Mouse (Mus musculus): ENCODE results near the gene Sos1. TPM values are rescaled to one million over a fixed set of nuclear protein-coding genes. Genes with fewer than 3 reads are reported as not detected.

Gene Sos1
- 10.0 and 10.1 TPM in 2 replicates for polyA plus RNA-seq (2014; fragmentation: Nextera tagmentation; extraction: Ambion mirVana)

GRCm38 (mm10) chr17:80480031-80480854 lies at the start of gene Sos1:
TSS of gene Sos1 (minus strand) at chr17:80480453.
- Histone ChIP-seq H3K9ac (ENCODE audit: low read length) (peak within 1 kb of the TSS; percentile 96), H3K4me2 (ENCODE audit: low read depth) (peak within 1 kb of the TSS; percentile 75), H3K4me3 (ENCODE audit: low read depth, low read length) (peak within 1 kb of the TSS; percentile 98), H3K27ac (ENCODE audit: low read depth, low read length) (peak within 1 kb of the TSS; percentile 95), H3K4me1 (ENCODE audit: control insufficient read depth, insufficient read depth, low read length) (peaks cover 14% of the 10 kb centered on the region), H3K36me3 (ENCODE audit: control insufficient read depth, insufficient read depth, low read length) (no peaks in the 10 kb centered on the region), H3K27me3 (ENCODE audit: control insufficient read depth, insufficient read depth, low read length) (no peaks in the 10 kb centered on the region), H3K9me3 (ENCODE audit: control insufficient read depth, low read length) (no peaks in the 10 kb centered on the region)
- ATAC-seq (ENCODE audit: insufficient read depth, low FRiP score, low TSS enrichment), result peak; percentile 78
- DNase-seq (ENCODE audit: low spot score), result peak; percentile 97
- WGBS, result under 1% methylated on average over 59 of the region's 90 CpGs

- H3K9ac ChIP-seq (ENCODE audit: low read length), result no peak overlapping the region
- no peak overlapping the region for H3K4me3 ChIP-seq (ENCODE audit: low read depth, low read length)
- no peaks in the 10 kb centered on the region for H3K4me1 ChIP-seq (ENCODE audit: control insufficient read depth, insufficient read depth, low read length)
- H3K27ac ChIP-seq (ENCODE audit: low read depth, low read length), result no peak overlapping the region
- H3K27me3 ChIP-seq (ENCODE audit: control insufficient read depth, insufficient read depth, low read length), result no peaks in the 10 kb centered on the region
- 89% methylated on average over 3 of the region's 3 CpGs for WGBS
- no peaks in the 10 kb centered on the region for H3K36me3 ChIP-seq (ENCODE audit: control insufficient read depth, insufficient read depth, low read length)
- no peaks in the 10 kb centered on the region for H3K9me3 ChIP-seq (ENCODE audit: control insufficient read depth, low read length)
- DNase-seq (ENCODE audit: low spot score) (no peak), ATAC-seq (ENCODE audit: insufficient read depth, low FRiP score, low TSS enrichment) (no peak)
- H3K4me2 ChIP-seq (ENCODE audit: low read depth), result no peak overlapping the region
These were observed 43.0 kb upstream of the Sos1 start for GRCm38 (mm10) chr17:80523231-80523630.

GRCm38 (mm10) chr17:80522229-80522556 lies 41.9 kb upstream of the Sos1 start:
- Histone ChIP-seq H3K27me3 (ENCODE audit: control insufficient read depth, insufficient read depth, low read length) (no peaks in the 10 kb centered on the region), H3K9ac (ENCODE audit: low read length) (no peak overlapping the region), H3K27ac (ENCODE audit: low read depth, low read length) (no peak overlapping the region), H3K36me3 (ENCODE audit: control insufficient read depth, insufficient read depth, low read length) (no peaks in the 10 kb centered on the region), H3K4me1 (ENCODE audit: control insufficient read depth, insufficient read depth, low read length) (no peaks in the 10 kb centered on the region), H3K4me2 (ENCODE audit: low read depth) (no peak overlapping the region), H3K9me3 (ENCODE audit: control insufficient read depth, low read length) (no peaks in the 10 kb centered on the region), H3K4me3 (ENCODE audit: low read depth, low read length) (no peak overlapping the region)
- ATAC-seq (ENCODE audit: insufficient read depth, low FRiP score, low TSS enrichment), result no peak
- 78% methylated on average over 7 of the region's 7 CpGs for WGBS
- DNase-seq (ENCODE audit: low spot score), result no peak

GRCm38 (mm10) chr17:80521521-80522228 lies 41.4 kb upstream of the Sos1 start:
- DNase-seq (ENCODE audit: low spot score) (no peak), ATAC-seq (ENCODE audit: insufficient read depth, low FRiP score, low TSS enrichment) (no peak)
- 78% methylated on average over 4 of the region's 4 CpGs for WGBS
- Histone ChIP-seq H3K4me2 (ENCODE audit: low read depth) (no peak overlapping the region), H3K27me3 (ENCODE audit: control insufficient read depth, insufficient read depth, low read length) (no peaks in the 10 kb centered on the region), H3K36me3 (ENCODE audit: control insufficient read depth, insufficient read depth, low read length) (no peaks in the 10 kb centered on the region), H3K9me3 (ENCODE audit: control insufficient read depth, low read length) (no peaks in the 10 kb centered on the region), H3K4me1 (ENCODE audit: control insufficient read depth, insufficient read depth, low read length) (no peaks in the 10 kb centered on the region), H3K4me3 (ENCODE audit: low read depth, low read length) (no peak overlapping the region), H3K27ac (ENCODE audit: low read depth, low read length) (no peak overlapping the region), H3K9ac (ENCODE audit: low read length) (no peak overlapping the region)

DNA sequence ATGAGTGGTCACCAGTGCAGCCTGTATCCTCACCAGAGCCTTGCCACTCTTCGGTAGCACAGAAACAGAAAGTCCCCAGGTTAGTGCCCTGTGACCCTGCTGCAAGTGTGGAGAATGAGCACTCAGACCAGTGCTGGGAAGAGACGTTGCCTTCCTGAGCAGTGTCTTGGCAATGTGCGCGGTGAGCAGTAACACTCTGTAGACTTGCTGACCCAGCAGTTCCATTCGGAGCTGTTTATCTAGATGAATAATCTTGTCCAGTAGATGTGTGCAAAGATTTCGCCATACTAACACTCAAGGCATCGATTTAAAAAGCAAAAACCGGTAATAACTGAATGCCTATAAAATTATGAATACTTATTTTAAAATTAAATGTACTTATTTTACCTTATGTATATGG lies 40.3 kb upstream of the Sos1 start:
- H3K27ac ChIP-seq (ENCODE audit: low read depth, low read length), result no peak overlapping the region
- no peak for DNase-seq (ENCODE audit: low spot score)
- no peak overlapping the region for H3K4me2 ChIP-seq (ENCODE audit: low read depth)
- no peak overlapping the region for H3K4me3 ChIP-seq (ENCODE audit: low read depth, low read length)
- ATAC-seq (ENCODE audit: insufficient read depth, low FRiP score, low TSS enrichment), result no peak
- 88% methylated on average over 8 of the region's 8 CpGs for WGBS
- no peaks in the 10 kb centered on the region for H3K36me3 ChIP-seq (ENCODE audit: control insufficient read depth, insufficient read depth, low read length)
- no peaks in the 10 kb centered on the region for H3K27me3 ChIP-seq (ENCODE audit: control insufficient read depth, insufficient read depth, low read length)
- H3K9ac ChIP-seq (ENCODE audit: low read length), result no peak overlapping the region
- H3K4me1 ChIP-seq (ENCODE audit: control insufficient read depth, insufficient read depth, low read length), result no peaks in the 10 kb centered on the region
- H3K9me3 ChIP-seq (ENCODE audit: control insufficient read depth, low read length), result no peaks in the 10 kb centered on the region

DNA sequence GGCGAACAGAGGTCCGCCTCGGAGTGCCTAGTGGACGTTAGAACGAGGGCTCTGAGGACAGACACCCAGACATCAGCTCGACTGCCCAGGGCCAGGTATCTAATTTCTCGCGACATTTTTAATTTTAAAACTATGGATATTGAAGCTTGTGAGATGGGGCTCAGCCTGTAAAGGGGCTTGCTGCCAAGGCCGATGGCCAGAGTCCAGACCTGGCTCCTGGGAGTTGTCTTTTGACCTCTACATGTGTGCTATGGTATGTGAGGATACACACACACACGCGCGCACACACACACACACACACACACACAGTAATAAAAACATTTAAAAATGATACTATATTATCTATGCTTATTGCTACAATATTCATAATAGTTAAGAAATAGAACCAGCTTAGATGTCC lies 38.6 kb upstream of the Sos1 start:
- ATAC-seq (ENCODE audit: insufficient read depth, low FRiP score, low TSS enrichment) (no peak), DNase-seq (ENCODE audit: low spot score) (no peak)
- H3K4me3 ChIP-seq (ENCODE audit: low read depth, low read length), result no peak overlapping the region
- H3K4me2 ChIP-seq (ENCODE audit: low read depth), result no peak overlapping the region
- no peak overlapping the region for H3K27ac ChIP-seq (ENCODE audit: low read depth, low read length)
- WGBS, result 94% methylated on average over 12 of the region's 12 CpGs
- H3K9me3 ChIP-seq (ENCODE audit: control insufficient read depth, low read length), result no peaks in the 10 kb centered on the region
- H3K27me3 ChIP-seq (ENCODE audit: control insufficient read depth, insufficient read depth, low read length), result no peaks in the 10 kb centered on the region
- H3K4me1 ChIP-seq (ENCODE audit: control insufficient read depth, insufficient read depth, low read length), result no peaks in the 10 kb centered on the region
- H3K36me3 ChIP-seq (ENCODE audit: control insufficient read depth, insufficient read depth, low read length), result no peaks in the 10 kb centered on the region
- H3K9ac ChIP-seq (ENCODE audit: low read length), result no peak overlapping the region

DNA sequence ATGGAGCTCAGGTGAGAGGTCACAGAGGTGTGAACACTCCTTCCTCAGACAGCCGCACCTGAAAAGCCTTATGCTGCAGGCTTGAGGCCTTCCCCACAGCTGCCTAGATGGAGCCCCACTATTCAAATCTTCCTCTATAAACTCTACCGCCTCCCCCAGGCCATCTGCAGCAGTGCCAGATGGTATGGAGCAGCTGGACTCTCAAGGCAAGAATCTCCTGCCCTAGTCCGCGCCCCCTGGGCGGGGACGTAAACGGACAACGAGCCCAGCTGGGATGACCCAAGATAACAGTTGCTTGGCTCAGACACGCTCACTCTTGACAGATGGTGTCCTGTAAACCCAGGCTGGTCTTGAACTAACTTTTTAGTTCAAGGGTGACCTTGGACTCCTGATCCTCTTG lies 37.0 kb upstream of the Sos1 start:
- DNase-seq (ENCODE audit: low spot score), result peak; percentile 32
- 74% methylated on average over 9 of the region's 9 CpGs for WGBS
- H3K4me3 ChIP-seq (ENCODE audit: low read depth, low read length), result no peak overlapping the region

DNA sequence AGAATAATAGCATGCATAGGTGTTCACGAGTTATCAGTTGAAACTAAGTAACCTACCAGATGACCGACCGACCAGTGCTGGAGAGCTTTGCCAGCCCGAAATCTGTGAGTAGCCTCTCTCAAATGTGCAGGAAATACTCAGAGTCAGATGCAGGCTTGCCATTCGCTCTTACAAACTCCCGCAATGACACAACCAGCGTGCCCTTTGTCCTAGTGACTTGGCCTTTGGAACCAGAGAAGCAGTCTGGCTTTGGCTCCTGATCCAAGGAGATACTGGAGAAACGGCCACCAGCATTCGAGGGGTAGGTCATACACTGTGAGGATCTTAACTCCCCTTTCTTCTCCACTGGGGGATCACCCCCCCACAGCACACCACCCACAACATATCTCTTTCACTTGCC lies 35.7 kb upstream of the Sos1 start:
- DNase-seq (ENCODE audit: low spot score) (no peak), ATAC-seq (ENCODE audit: insufficient read depth, low FRiP score, low TSS enrichment) (no peak)
- Histone ChIP-seq H3K9me3 (ENCODE audit: control insufficient read depth, low read length) (no peaks in the 10 kb centered on the region), H3K9ac (ENCODE audit: low read length) (no peak overlapping the region), H3K4me2 (ENCODE audit: low read depth) (no peak overlapping the region), H3K4me1 (ENCODE audit: control insufficient read depth, insufficient read depth, low read length) (no peaks in the 10 kb centered on the region), H3K27ac (ENCODE audit: low read depth, low read length) (no peak overlapping the region), H3K27me3 (ENCODE audit: control insufficient read depth, insufficient read depth, low read length) (no peaks in the 10 kb centered on the region), H3K36me3 (ENCODE audit: control insufficient read depth, insufficient read depth, low read length) (no peaks in the 10 kb centered on the region), H3K4me3 (ENCODE audit: low read depth, low read length) (no peak overlapping the region)
- WGBS, result 90% methylated on average over 9 of the region's 9 CpGs

More for the DNA sequence above, 37.0 kb upstream of the Sos1 start:
- Histone ChIP-seq H3K4me2 (ENCODE audit: low read depth) (no peak overlapping the region), H3K36me3 (ENCODE audit: control insufficient read depth, insufficient read depth, low read length) (no peaks in the 10 kb centered on the region), H3K27ac (ENCODE audit: low read depth, low read length) (no peak overlapping the region), H3K9me3 (ENCODE audit: control insufficient read depth, low read length) (no peaks in the 10 kb centered on the region), H3K27me3 (ENCODE audit: control insufficient read depth, insufficient read depth, low read length) (no peaks in the 10 kb centered on the region), H3K9ac (ENCODE audit: low read length) (no peak overlapping the region), H3K4me1 (ENCODE audit: control insufficient read depth, insufficient read depth, low read length) (no peaks in the 10 kb centered on the region)
- no peak for ATAC-seq (ENCODE audit: insufficient read depth, low FRiP score, low TSS enrichment)

- Histone ChIP-seq H3K4me2 (ENCODE audit: low read depth) (no peak overlapping the region), H3K27me3 (ENCODE audit: control insufficient read depth, insufficient read depth, low read length) (no peaks in the 10 kb centered on the region), H3K4me3 (ENCODE audit: low read depth, low read length) (no peak overlapping the region), H3K4me1 (ENCODE audit: control insufficient read depth, insufficient read depth, low read length) (no peaks in the 10 kb centered on the region), H3K9ac (ENCODE audit: low read length) (no peak overlapping the region), H3K27ac (ENCODE audit: low read depth, low read length) (no peak overlapping the region), H3K36me3 (ENCODE audit: control insufficient read depth, insufficient read depth, low read length) (no peaks in the 10 kb centered on the region), H3K9me3 (ENCODE audit: control insufficient read depth, low read length) (no peaks in the 10 kb centered on the region)
- 88% methylated on average over 7 of the region's 7 CpGs for WGBS
- ATAC-seq (ENCODE audit: insufficient read depth, low FRiP score, low TSS enrichment) (no peak), DNase-seq (ENCODE audit: low spot score) (no peak)
These were observed 35.3 kb upstream of the Sos1 start for GRCm38 (mm10) chr17:80515513-80515912.

Data from neural tube, embryonic 11.5 days (tissue).